In genomic region chr10:29362197-29362900, GRCm38 (mm10) we compare ENCODE assay signal across 8 mouse cellular contexts. TPM values are rescaled to one million over a fixed set of nuclear protein-coding genes. Genes with fewer than 3 reads are reported as not detected.
DNase-seq lines count a peak whose midpoint lies in the region; ATAC-seq and TF ChIP-seq lines count a peak whose summit lies in the region.

Gene Rnf146, minus strand, starts transcription at chr10:29362442.

- H3K4me2 ChIP-seq in forebrain, embryonic 15.5 days (replicated peaks): peak within 1 kb of the TSS; percentile 64
- peak within 1 kb of the TSS; percentile 89 for H3K4me2 ChIP-seq in hindbrain, embryonic 14.5 days (replicated peaks)
- peak within 1 kb of the TSS; percentile 78 for H3K4me2 ChIP-seq in liver, postnatal 0 days (ENCODE audit: low read depth, low read length)

- H3K79me2 ChIP-seq in MEL (ENCODE audit: control insufficient read depth, insufficient read depth, low read length, poor library complexity): peaks cover 25% of the 10 kb centered on the region

- peaks cover 0 to 25% of the 10 kb centered on the region in 2 experiments; a peak in 3 of 4 replicates for H3K36me3 ChIP-seq in MEL (ENCODE audit: control insufficient read depth in 1 of 2, insufficient read depth in 2 of 2, low read length in 2 of 2)
- no peaks in the 10 kb centered on the region for H3K36me3 ChIP-seq in forebrain, embryonic 15.5 days
- no peaks in the 10 kb centered on the region for H3K36me3 ChIP-seq in hindbrain, embryonic 14.5 days (replicated peaks; ENCODE audit: control insufficient read depth, insufficient read depth)
- H3K36me3 ChIP-seq in liver, postnatal 0 days (replicated peaks; ENCODE audit: insufficient read depth, low read length): no peaks in the 10 kb centered on the region

- H3K27me3 ChIP-seq in MEL (ENCODE audit: control insufficient read depth in 1 of 2, insufficient read depth in 2 of 2, low read length in 2 of 2): no peaks in the 10 kb centered on the region
- H3K27me3 ChIP-seq in forebrain, embryonic 15.5 days: no peaks in the 10 kb centered on the region
- H3K27me3 ChIP-seq in hindbrain, embryonic 14.5 days (ENCODE audit: control insufficient read depth, insufficient read depth, low read length): no peaks in the 10 kb centered on the region
- no peaks in the 10 kb centered on the region for H3K27me3 ChIP-seq in liver, postnatal 0 days (ENCODE audit: insufficient read depth, low read length)

- peaks cover 0 to 2% of the 10 kb centered on the region in 2 experiments; a peak in 3 of 4 replicates for H3K4me1 ChIP-seq in MEL (ENCODE audit: control insufficient read depth in 1 of 2, insufficient read depth in 2 of 2, low read length in 2 of 2)
- peaks cover 32% of the 10 kb centered on the region for H3K4me1 ChIP-seq in forebrain, embryonic 15.5 days
- peaks cover 26% of the 10 kb centered on the region for H3K4me1 ChIP-seq in hindbrain, embryonic 14.5 days (replicated peaks; ENCODE audit: control insufficient read depth, insufficient read depth, low read length)
- peaks cover 11% of the 10 kb centered on the region for H3K4me1 ChIP-seq in liver, postnatal 0 days (ENCODE audit: insufficient read depth)

- no peaks in the 10 kb centered on the region for H3K9me3 ChIP-seq in MEL (replicated peaks; ENCODE audit: insufficient read depth, low read length)
- H3K9me3 ChIP-seq in forebrain, embryonic 15.5 days: no peaks in the 10 kb centered on the region
- no peaks in the 10 kb centered on the region for H3K9me3 ChIP-seq in hindbrain, embryonic 14.5 days (ENCODE audit: control insufficient read depth, low read length)
- no peaks in the 10 kb centered on the region for H3K9me3 ChIP-seq in liver, postnatal 0 days (ENCODE audit: low read length)

- H3K27ac ChIP-seq in MEL (ENCODE audit: control insufficient read depth, low read depth, low read length): peak within 1 kb of the TSS; percentile 50
- peak within 1 kb of the TSS; percentile 99 for H3K27ac ChIP-seq in forebrain, embryonic 15.5 days (replicated peaks)
- H3K27ac ChIP-seq in hindbrain, embryonic 14.5 days: peak within 1 kb of the TSS; percentile 99
- peak within 1 kb of the TSS; percentile 100 for H3K27ac ChIP-seq in liver, postnatal 0 days (ENCODE audit: low read depth)

- TF ChIP-seq CTCF in MEL (IDR thresholded peaks at IDR 0.05 in 2 of 3, conservative IDR thresholded peaks at IDR 0.05 in 1 of 3; ENCODE audit: control insufficient read depth in 1 of 3, insufficient read depth in 1 of 3, low read depth in 2 of 3, low read length in 3 of 3, poor library complexity in 1 of 3, severe bottlenecking in 1 of 3): no peak
- no peak for TF ChIP-seq CTCF in liver, postnatal 0 days (IDR thresholded peaks at IDR 0.05; ENCODE audit: low read depth)

- TF ChIP-seq RAD21 in MEL (IDR thresholded peaks at IDR 0.05; ENCODE audit: low read depth, low read length): no peak

- H3K9ac ChIP-seq in MEL (ENCODE audit: control insufficient read depth, low read depth, low read length, poor library complexity, severe bottlenecking): peak within 1 kb of the TSS; percentile 98
- H3K9ac ChIP-seq in forebrain, embryonic 15.5 days (replicated peaks): peak within 1 kb of the TSS; percentile 100
- H3K9ac ChIP-seq in hindbrain, embryonic 14.5 days: peak within 1 kb of the TSS; percentile 93
- peak within 1 kb of the TSS; percentile 98 for H3K9ac ChIP-seq in liver, postnatal 0 days (replicated peaks)

- no peak for DNase-seq in frontal cortex, postnatal 36 days (ENCODE audit: low spot score in 2 of 2)
- peak; percentile 78 for DNase-seq in MEL (ENCODE audit: low read depth, low spot score)
- no peak for DNase-seq in hindbrain, embryonic 14.5 days (ENCODE audit: low spot score)
- DNase-seq in liver, postnatal 0 days: no peak
- DNase-seq in urinary bladder, postnatal 14 days (ENCODE audit: low spot score): no peak
- DNase-seq in spleen, adult 12 weeks (ENCODE audit: low spot score): no peak

- peak; percentile 31 for ATAC-seq in frontal cortex, adult (ENCODE audit: low TSS enrichment)
- no peak for ATAC-seq in forebrain, embryonic 15.5 days (replicated peaks)
- ATAC-seq in hindbrain, embryonic 14.5 days (ENCODE audit: low FRiP score): no peak; the same call in 1 of the 2 replicates
- ATAC-seq in liver, postnatal 0 days: no peak; the same call in 1 of the 2 replicates

- peak within 1 kb of the TSS; percentile 94 to 98 for H3K4me3 ChIP-seq in MEL (ENCODE audit: control insufficient read depth in 1 of 2, insufficient read depth in 1 of 2, low read depth in 2 of 2, low read length in 2 of 2)
- H3K4me3 ChIP-seq in forebrain, embryonic 15.5 days: peak within 1 kb of the TSS; percentile 100
- H3K4me3 ChIP-seq in hindbrain, embryonic 14.5 days (replicated peaks; ENCODE audit: low read length): peak within 1 kb of the TSS; percentile 83
- peak within 1 kb of the TSS; percentile 95 for H3K4me3 ChIP-seq in liver, postnatal 0 days (ENCODE audit: low read depth, low read length)

- WGBS in forebrain, embryonic 15.5 days: 7% methylated on average over 15 of the region's 15 CpGs
- 9% methylated on average over 15 of the region's 15 CpGs for WGBS in hindbrain, embryonic 14.5 days
- WGBS in liver, postnatal 0 days (ENCODE audit: insufficient replicate concordance): 6% methylated on average over 15 of the region's 15 CpGs

- TF ChIP-seq POLR2A in MEL (IDR thresholded peaks at IDR 0.05; ENCODE audit: control insufficient read depth in 1 of 2, insufficient read depth in 1 of 2, low read depth in 1 of 2, low read length in 2 of 2, poor library complexity in 1 of 2): peak; percentile 96 to 97; a peak in 2 of 4 replicates

- TF ChIP-seq EP300 in MEL (IDR thresholded peaks at IDR 0.05; ENCODE audit: low read depth in 1 of 2, low read length in 2 of 2): no peak
- TF ChIP-seq EP300 in liver, postnatal 0 days (IDR thresholded peaks at IDR 0.05; ENCODE audit: low read depth): no peak

TF ChIP-seq in MEL, 35 proteins besides CTCF, POLR2A, EP300 and RAD21:
- TF ChIP-seq TAL1 (IDR thresholded peaks at IDR 0.05; ENCODE audit: low read length) (no peak), MXI1 (IDR thresholded peaks at IDR 0.05; ENCODE audit: low read depth, low read length) (peak; percentile 59; the same call in 1 of the 2 replicates), NELFE (IDR thresholded peaks at IDR 0.05; ENCODE audit: low read depth, low read length) (0 out of 2 replicates have a peak, but pooled peaks have one; percentile 97), POLR2AphosphoS2 (IDR thresholded peaks at IDR 0.05; ENCODE audit: low read length) (peak; percentile 91; the same call in 1 of the 2 replicates), SIN3A (IDR thresholded peaks at IDR 0.05; ENCODE audit: low read length) (peak; percentile 29; the same call in 1 of the 2 replicates), NRF1 (IDR thresholded peaks at IDR 0.05; ENCODE audit: insufficient read depth, low read depth, low read length, poor library complexity, severe bottlenecking) (no peak), USF2 (IDR thresholded peaks at IDR 0.05; ENCODE audit: borderline replicate concordance in 1 of 2, insufficient read depth in 1 of 2, low read depth in 1 of 2, low read length in 2 of 2) (no peak), HCFC1 (IDR thresholded peaks at IDR 0.05; ENCODE audit: low read depth, low read length) (no peak; the same call in 1 of the 2 replicates), BHLHE40 (IDR thresholded peaks at IDR 0.05; ENCODE audit: borderline replicate concordance, low read depth, low read length) (no peak), POLR2AphosphoS5 (IDR thresholded peaks at IDR 0.05; ENCODE audit: borderline replicate concordance, low read depth, low read length) (0 out of 2 replicates have a peak, but pooled peaks have one; percentile 41)

RNA-seq across cellular contexts. Expression of gene Rnf146, which starts in this region (rescaled TPM):
- total RNA-seq in MEL (2012; rRNA removed): 26.3 and 26.7 TPM in 2 replicates
- polyA plus RNA-seq in MEL (2012; ENCODE audit: insufficient read depth in 1 of 2, insufficient read length in 2 of 2, low read depth in 1 of 2, low replicate concordance in 2 of 2, missing spikeins in 1 of 2): 10 to 100 TPM in 1 of 2 experiments, not detected in 1; 27.2 TPM
- polyA plus RNA-seq in forebrain, embryonic 15.5 days (2015; fragmentation: Nextera tagmentation; extraction: Ambion mirVana): 90.5 and 106 TPM in 2 replicates
- polyA plus RNA-seq in hindbrain, embryonic 14.5 days (2014; fragmentation: Nextera tagmentation; extraction: Ambion mirVana): 62.1 and 78.1 TPM in 2 replicates
- polyA plus RNA-seq in liver, postnatal 0 days (2015; fragmentation: Nextera tagmentation; extraction: Ambion mirVana): 13.3 and 13.8 TPM in 2 replicates

Comparison
In these comparisons a context has a peak if more than half of its experiments do, and no peak if none do; other contexts are left out.
1. H3K27ac ChIP-seq: peak in every context shown above with its lines; median percentile 100 in liver, postnatal 0 days; 99 in forebrain, embryonic 15.5 days; 99 in hindbrain, embryonic 14.5 days; 50 in MEL.